Mouse (Mus musculus) limb, embryonic 11.5 days (tissue): ENCODE data around the gene Tmem212. TPM values are rescaled to one million over a fixed set of nuclear protein-coding genes. Genes with fewer than 3 reads are reported as not detected.

Source experiments
- ATAC-seq: fragments of 200-750 bp; cut with Nextera tagmentation; 2 replicates; pipeline ENCODE4 v1.8.0; 2017; ENCODE audit warnings: low read depth; ENCODE audit not compliant: insufficient number of reproducible peaks, low FRiP score, low TSS enrichment
- DNase-seq: peaks from one replicate; pipeline ENCODE4 v3.0.0-alpha.2; 2015; ENCODE audit warnings: low spot score
- H3K27ac ChIP-seq: fragments of 300-500 bp; sonication (generic); replicated peaks from 2 replicates; pipeline ENCODE4 v1.5.1; 2014; ENCODE audit warnings: low read depth, mild to moderate bottlenecking, low read length
- H3K27me3 ChIP-seq: fragments of 300-500 bp; sonication (generic); 2 replicates; pipeline ENCODE4 v1.6.1; 2014; ENCODE audit warnings: mild to moderate bottlenecking, low read length, mixed read lengths; ENCODE audit not compliant: control insufficient read depth, insufficient read depth
- H3K36me3 ChIP-seq: fragments of 300-500 bp; sonication (generic); 2 replicates; pipeline ENCODE4 v1.6.1; 2014; ENCODE audit warnings: mild to moderate bottlenecking, low read length, moderate library complexity, mixed read lengths; ENCODE audit not compliant: control insufficient read depth, insufficient read depth
- H3K4me1 ChIP-seq: fragments of 300-500 bp; sonication (generic); 2 replicates; pipeline ENCODE4 v1.6.1; 2014; ENCODE audit warnings: low read length, mixed read lengths; ENCODE audit not compliant: control insufficient read depth, insufficient read depth
- H3K4me2 ChIP-seq: fragments of 300-500 bp; sonication (generic); 2 replicates; pipeline ENCODE4 v1.6.1; 2014; ENCODE audit warnings: low read depth, mild to moderate bottlenecking, moderate library complexity; ENCODE audit not compliant: severe bottlenecking
- H3K4me3 ChIP-seq: fragments of 300-500 bp; sonication (generic); 2 replicates; pipeline ENCODE4 v1.5.1; 2014; ENCODE audit warnings: low read depth, low read length
- H3K9ac ChIP-seq: fragments of 300-500 bp; sonication (generic); 2 replicates; pipeline ENCODE4 v1.6.1; 2014; ENCODE audit warnings: mild to moderate bottlenecking, low read length
- H3K9me3 ChIP-seq: fragments of 300-500 bp; sonication (generic); 2 replicates; pipeline ENCODE4 v1.6.1; 2016; ENCODE audit warnings: low read length; ENCODE audit not compliant: control insufficient read depth
- WGBS: fragments of 180-500 bp; shearing (Covaris S2); extraction: QIAGEN DNeasy Blood & Tissue Kit; methylation state at CpG from one replicate; pipeline ENCODE4 v1.1.7; 2014; 5-methylcytosine and 5-hydroxymethylcytosine counted together
- polyA plus RNA-seq: library from polyadenylated mRNA; unstranded; fragments of >200 nt; fragmentation: Nextera tagmentation; extraction: Ambion mirVana; gene quantifications from 2 replicates; pipeline ENCODE4 v1.2.1, GENCODE M21; 2014

The Tmem212 gene
- polyA plus RNA-seq, 1 experiment from 2014 or later = not detected

GRCm38 (mm10) chr3:27842856-27843255 lies 53.3 kb downstream of the Tmem212 start:
- Histone ChIP-seq H3K4me3 (no peak overlapping the region), H3K27ac (no peak overlapping the region), H3K9ac (no peak overlapping the region), H3K4me1 (no peaks in the 10 kb centered on the region), H3K9me3 (no peaks in the 10 kb centered on the region), H3K27me3 (no peaks in the 10 kb centered on the region), H3K36me3 (no peaks in the 10 kb centered on the region), H3K4me2 (no peak overlapping the region)
- ATAC-seq (no peak), DNase-seq (peak; percentile 18)
- WGBS = 69% methylated on average over 5 of the region's 5 CpGs

DNA sequence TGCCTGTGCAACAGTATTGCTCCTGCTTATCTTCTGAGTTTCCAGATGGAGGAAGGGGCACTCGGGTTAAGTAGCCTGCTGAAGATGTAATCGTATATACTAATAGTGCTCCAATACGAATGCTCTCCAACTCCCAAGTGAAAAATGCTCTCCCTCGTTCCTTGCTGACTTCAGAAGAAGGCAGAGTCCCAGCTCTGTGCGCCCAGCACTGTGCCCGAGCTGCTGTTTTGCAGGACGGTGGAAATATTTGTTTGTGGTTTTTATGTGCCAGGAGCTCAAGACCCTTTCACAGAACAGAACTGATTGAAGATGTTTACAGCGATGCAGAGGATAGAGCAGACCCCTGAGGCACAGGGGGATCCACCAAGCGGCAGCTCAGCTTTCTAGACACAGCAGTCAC lies 55.9 kb downstream of the Tmem212 start:
- no peaks in the 10 kb centered on the region for H3K9me3 ChIP-seq

DNA sequence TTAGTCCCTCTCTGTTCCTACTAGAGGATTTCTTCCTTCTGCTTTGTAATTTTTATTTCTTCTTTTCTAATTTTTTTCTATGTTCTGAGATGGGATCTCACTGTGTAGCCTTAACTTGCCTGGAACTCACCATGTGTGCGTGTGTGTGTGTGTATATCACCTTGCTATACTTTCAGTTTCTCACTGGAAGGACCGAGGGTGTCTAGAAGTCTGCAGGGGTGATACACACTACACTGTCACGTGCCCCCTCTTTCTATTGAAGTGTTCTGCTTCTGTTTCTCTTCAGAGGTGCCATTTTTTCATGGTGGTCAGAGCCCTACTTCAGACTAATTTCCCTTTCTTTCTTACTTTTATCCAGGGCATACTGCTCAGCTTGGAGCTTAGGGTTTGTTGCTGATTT lies 56.4 kb downstream of the Tmem212 start:
- Histone ChIP-seq H3K36me3 (no peaks in the 10 kb centered on the region), H3K27me3 (no peaks in the 10 kb centered on the region), H3K9ac (no peak overlapping the region), H3K27ac (no peak overlapping the region), H3K4me3 (no peak overlapping the region), H3K4me1 (no peaks in the 10 kb centered on the region), H3K4me2 (no peak overlapping the region), H3K9me3 (no peaks in the 10 kb centered on the region)
- ATAC-seq = no peak
- WGBS = 75% methylated on average over 3 of the region's 3 CpGs
- DNase-seq = no peak

More for the DNA sequence above, 55.9 kb downstream of the Tmem212 start:
- ATAC-seq = no peak
- Histone ChIP-seq H3K4me3 (no peak overlapping the region), H3K4me1 (no peaks in the 10 kb centered on the region), H3K27me3 (no peaks in the 10 kb centered on the region), H3K9ac (no peak overlapping the region), H3K27ac (no peak overlapping the region), H3K36me3 (no peaks in the 10 kb centered on the region), H3K4me2 (no peak overlapping the region)
- 56% methylated on average over 9 of the region's 9 CpGs for WGBS
- peak; percentile 19 for DNase-seq

GRCm38 (mm10) chr3:27839231-27839630 lies 56.9 kb downstream of the Tmem212 start:
- no peaks in the 10 kb centered on the region for H3K36me3 ChIP-seq
- H3K27ac ChIP-seq = no peak overlapping the region
- H3K9ac ChIP-seq = no peak overlapping the region
- no peaks in the 10 kb centered on the region for H3K4me1 ChIP-seq
- no peak overlapping the region for H3K4me3 ChIP-seq
- WGBS = 88% methylated on average over 9 of the region's 9 CpGs
- H3K9me3 ChIP-seq = no peaks in the 10 kb centered on the region
- no peaks in the 10 kb centered on the region for H3K27me3 ChIP-seq
- no peak for ATAC-seq
- H3K4me2 ChIP-seq = no peak overlapping the region
- DNase-seq = peak; percentile 7

GRCm38 (mm10) chr3:27836297-27836696 lies 59.9 kb downstream of the Tmem212 start:
- H3K36me3 ChIP-seq = no peaks in the 10 kb centered on the region
- no peak overlapping the region for H3K4me3 ChIP-seq
- ATAC-seq (no peak), DNase-seq (no peak)
- H3K27me3 ChIP-seq = no peaks in the 10 kb centered on the region
- no peak overlapping the region for H3K4me2 ChIP-seq
- H3K4me1 ChIP-seq = no peaks in the 10 kb centered on the region
- H3K27ac ChIP-seq = no peak overlapping the region
- no peaks in the 10 kb centered on the region for H3K9me3 ChIP-seq
- 81% methylated on average over 3 of the region's 3 CpGs for WGBS
- no peak overlapping the region for H3K9ac ChIP-seq

- Histone ChIP-seq H3K4me1 (no peaks in the 10 kb centered on the region), H3K36me3 (no peaks in the 10 kb centered on the region), H3K4me3 (no peak overlapping the region), H3K9ac (no peak overlapping the region), H3K4me2 (no peak overlapping the region), H3K27ac (no peak overlapping the region), H3K27me3 (no peaks in the 10 kb centered on the region), H3K9me3 (no peaks in the 10 kb centered on the region)
- DNase-seq (no peak), ATAC-seq (no peak)
- WGBS = 96% methylated on average over 8 of the region's 8 CpGs
These were observed 60.4 kb downstream of the Tmem212 start for GRCm38 (mm10) chr3:27835786-27836185.

- DNase-seq (no peak), ATAC-seq (no peak)
- no peak overlapping the region for H3K27ac ChIP-seq
- no peaks in the 10 kb centered on the region for H3K4me1 ChIP-seq
- H3K27me3 ChIP-seq = no peaks in the 10 kb centered on the region
- H3K9ac ChIP-seq = no peak overlapping the region
- no peaks in the 10 kb centered on the region for H3K9me3 ChIP-seq
- WGBS = 70% methylated on average over 3 of the region's 3 CpGs
- no peak overlapping the region for H3K4me3 ChIP-seq
- H3K4me2 ChIP-seq = no peak overlapping the region
- H3K36me3 ChIP-seq = no peaks in the 10 kb centered on the region
These were observed 67.4 kb downstream of the Tmem212 start for GRCm38 (mm10) chr3:27828755-27829154.

GRCm38 (mm10) chr3:27827236-27827635 lies 68.9 kb downstream of the Tmem212 start:
- Histone ChIP-seq H3K27me3 (no peaks in the 10 kb centered on the region), H3K4me3 (no peak overlapping the region), H3K4me1 (no peaks in the 10 kb centered on the region), H3K9ac (no peak overlapping the region), H3K4me2 (no peak overlapping the region), H3K27ac (no peak overlapping the region), H3K9me3 (no peaks in the 10 kb centered on the region), H3K36me3 (no peaks in the 10 kb centered on the region)
- ATAC-seq (no peak), DNase-seq (no peak)
- 71% methylated on average over 3 of the region's 3 CpGs for WGBS

DNA sequence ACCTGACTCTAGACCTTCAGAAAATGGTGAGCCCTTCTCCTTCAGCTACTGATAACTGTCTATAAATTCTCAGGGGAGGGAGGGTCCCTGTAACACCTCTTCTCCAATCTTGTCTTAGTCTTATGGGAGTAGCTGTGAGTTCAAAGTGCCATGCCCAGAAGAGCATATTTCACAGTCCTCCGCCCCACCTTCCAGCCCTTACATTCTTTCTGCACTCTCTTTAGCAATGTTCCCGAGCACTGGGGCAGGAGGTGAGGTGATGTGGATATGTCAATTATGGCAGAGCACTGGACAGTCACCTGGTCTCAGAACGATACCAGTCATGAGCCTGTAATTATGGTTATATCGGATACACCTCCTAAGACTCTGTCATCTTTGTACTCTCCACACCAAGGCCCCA lies 70.2 kb downstream of the Tmem212 start:
- H3K9me3 ChIP-seq = no peaks in the 10 kb centered on the region
- H3K36me3 ChIP-seq = no peaks in the 10 kb centered on the region
- H3K4me3 ChIP-seq = no peak overlapping the region
- H3K9ac ChIP-seq = no peak overlapping the region
- H3K4me1 ChIP-seq = no peaks in the 10 kb centered on the region
- no peak overlapping the region for H3K27ac ChIP-seq
- H3K4me2 ChIP-seq = no peak overlapping the region
- ATAC-seq = no peak
- no peaks in the 10 kb centered on the region for H3K27me3 ChIP-seq
- 83% methylated on average over 4 of the region's 4 CpGs for WGBS
- DNase-seq = no peak
